Mouse (Mus musculus): ENCODE data around the gene Phf10.
"Not testable (repeated sequence)": the region's sequence is repeated elsewhere in the genome, so short reads cannot be mapped to it uniquely, and the experiment has no call there.

Gene Phf10

DNA sequence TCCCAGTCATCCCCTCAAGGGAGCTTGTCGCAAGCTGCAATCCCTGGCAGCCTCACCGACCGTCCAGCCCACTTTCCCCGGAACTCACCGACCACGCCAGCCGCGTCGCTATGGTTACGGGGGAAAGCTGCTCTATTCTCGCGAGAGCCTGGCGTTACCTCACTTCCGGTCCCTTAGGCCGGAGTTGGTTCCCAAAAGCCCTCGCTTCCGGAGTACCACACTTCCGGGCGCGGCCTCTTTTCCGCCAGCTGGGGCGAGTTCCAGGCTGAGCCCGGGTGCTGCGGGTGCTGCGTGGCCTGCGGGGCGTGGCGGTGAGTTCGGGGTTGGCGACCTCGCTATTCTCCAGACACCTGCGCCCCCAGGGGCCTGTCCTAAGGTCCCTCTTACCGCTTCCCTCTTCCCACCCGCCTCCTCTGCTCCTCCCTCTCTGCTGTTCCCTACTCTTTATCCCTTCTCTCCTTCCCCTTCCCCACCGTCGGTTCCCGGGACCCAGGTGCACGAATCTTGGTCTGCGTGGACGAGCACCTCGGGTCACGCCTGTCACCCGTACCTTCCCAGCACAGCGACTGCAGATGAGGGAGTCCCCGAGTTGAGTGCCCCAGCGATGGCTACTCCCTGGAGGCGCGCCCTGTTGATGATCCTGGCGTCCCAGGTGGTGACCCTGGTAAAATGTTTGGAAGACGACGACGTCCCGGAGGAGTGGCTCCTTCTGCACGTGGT lies 17.9 kb downstream of the Phf10 start, which contains the start of the genes Wdr27 and 1600012H06Rik:
TSS of gene Wdr27 (minus strand) at position 150 of the 720 bp plus-strand sequence.
TSS of gene 1600012H06Rik (plus strand) at position 176 of the 720 bp plus-strand sequence.
- peak; percentile 97 for DNase-seq (ENCODE audit: low spot score)

DNA sequence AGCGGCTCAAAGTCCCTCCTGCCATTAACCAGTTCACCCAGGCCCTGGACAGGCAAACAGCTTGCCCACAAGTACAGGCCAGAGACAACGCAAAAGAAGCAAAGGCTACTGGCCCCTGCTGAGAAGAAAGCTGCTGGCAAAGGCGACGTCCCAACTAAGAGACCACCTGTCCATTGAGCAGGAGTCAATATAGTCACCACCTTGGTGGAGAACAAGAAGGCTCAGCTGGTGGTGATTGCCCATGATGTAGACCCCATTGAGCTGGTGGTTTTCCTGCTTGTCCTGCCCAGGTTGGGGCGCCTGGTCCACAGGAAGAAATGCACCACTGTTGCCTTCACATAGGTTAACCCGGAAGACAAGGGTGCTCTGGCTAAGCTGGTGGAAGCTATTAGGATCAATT lies 18.9 kb downstream of the Phf10 start:
- not testable (repeated sequence) for DNase-seq (ENCODE audit: low spot score)

GRCm38 (mm10) chr17:14935841-14936605 lies 25.1 kb downstream of the Phf10 start:
- no peak for DNase-seq (ENCODE audit: low spot score)

DNA sequence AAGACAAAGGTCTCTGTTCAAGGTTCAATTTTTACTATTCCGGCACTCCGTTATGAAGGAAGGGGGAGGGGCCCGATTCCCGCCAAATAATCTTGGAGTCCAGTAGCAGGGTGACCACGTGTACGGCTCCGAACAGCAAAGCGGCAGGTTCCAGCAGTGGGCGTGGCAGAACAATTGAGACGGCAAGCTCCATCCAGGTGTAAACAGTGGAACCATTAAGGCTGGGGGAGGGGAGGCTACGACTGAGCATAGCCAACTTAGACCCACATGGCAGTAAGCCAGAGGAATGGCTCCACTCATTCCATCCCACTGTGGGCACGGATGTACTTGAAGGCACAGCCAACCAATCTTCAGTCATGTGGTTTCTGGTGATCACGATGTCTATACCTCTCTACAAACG lies 25.8 kb downstream of the Phf10 start:
- DNase-seq (ENCODE audit: low spot score): not testable (repeated sequence)

- DNase-seq (ENCODE audit: low spot score): no peak
Measured at GRCm38 (mm10) chr17:14931469-14931868, 29.6 kb downstream of the Phf10 start.

- no peak for DNase-seq (ENCODE audit: low spot score)
Measured at GRCm38 (mm10) chr17:14930697-14931096, 30.4 kb downstream of the Phf10 start.

DNA sequence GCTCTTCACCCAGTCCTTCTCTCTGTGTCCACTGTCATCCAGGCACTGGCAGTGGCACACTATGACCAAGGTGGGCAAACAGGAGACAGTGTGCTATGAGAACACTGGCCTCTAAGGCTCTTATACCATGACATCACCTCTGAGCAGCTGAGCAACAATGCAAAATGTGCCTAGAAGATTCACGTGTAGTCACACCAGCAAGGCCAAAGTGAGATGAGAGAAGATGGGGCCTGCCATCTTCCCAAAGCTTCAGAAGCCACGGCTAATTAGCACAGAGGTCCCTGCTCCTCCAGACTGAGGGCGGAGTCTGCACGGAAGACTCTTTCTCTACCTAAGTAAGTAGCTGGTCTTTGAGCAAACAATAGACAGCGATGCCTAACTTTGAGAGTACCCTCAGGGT lies 32.4 kb downstream of the Phf10 start:
- DNase-seq (ENCODE audit: low spot score): no peak

- no peak for DNase-seq (ENCODE audit: low spot score)
Measured at GRCm38 (mm10) chr17:14927644-14928218, 33.3 kb downstream of the Phf10 start.

DNA sequence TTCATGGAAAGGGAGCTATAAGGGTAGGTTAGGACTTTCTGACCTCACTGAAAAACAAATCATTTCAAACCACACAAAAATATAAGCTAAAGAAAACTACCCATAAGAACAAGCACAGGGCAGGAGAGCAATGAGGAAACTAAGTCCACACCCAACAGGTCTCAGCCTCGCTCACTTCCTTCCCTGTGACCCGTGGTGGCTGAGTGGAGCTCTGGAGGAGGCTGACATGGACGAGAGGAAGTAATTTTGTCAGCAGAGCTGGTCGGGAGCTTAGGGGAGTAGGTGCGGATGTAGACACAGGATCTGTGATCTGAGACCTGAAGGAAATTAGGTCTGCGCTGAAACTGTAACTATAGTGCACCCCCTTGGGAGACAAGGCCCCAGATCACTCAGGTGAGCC lies 39.5 kb downstream of the Phf10 start:
- DNase-seq (ENCODE audit: low spot score): no peak

GRCm38 (mm10) chr17:14917866-14918265 lies 43.2 kb downstream of the Phf10 start:
- no peak for DNase-seq (ENCODE audit: low spot score)

GRCm38 (mm10) chr17:14914401-14914800 lies 46.7 kb downstream of the Phf10 start:
- no peak for DNase-seq (ENCODE audit: low spot score)

- DNase-seq (ENCODE audit: low spot score): no peak
Measured at GRCm38 (mm10) chr17:14912981-14913380, 48.1 kb downstream of the Phf10 start.

DNA sequence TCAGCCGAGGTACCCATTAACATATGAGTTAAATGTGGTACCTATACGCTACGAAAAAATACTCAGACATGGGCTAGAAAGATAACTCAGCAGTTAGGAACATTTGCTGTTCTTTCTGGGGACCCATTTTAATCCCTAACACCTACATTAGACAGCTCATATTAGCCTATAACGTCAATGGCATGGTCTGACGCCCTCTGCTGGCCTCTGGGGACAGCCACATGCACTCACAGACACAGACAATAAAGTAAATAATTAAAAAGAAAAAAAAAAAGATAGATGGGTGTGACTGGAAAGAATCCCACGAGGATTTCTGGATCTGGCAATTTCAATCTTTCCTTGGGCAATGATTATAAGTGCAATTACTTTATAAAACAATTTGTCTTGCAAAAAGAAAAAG lies 48.7 kb downstream of the Phf10 start:
- no peak for DNase-seq (ENCODE audit: low spot score)

DNA sequence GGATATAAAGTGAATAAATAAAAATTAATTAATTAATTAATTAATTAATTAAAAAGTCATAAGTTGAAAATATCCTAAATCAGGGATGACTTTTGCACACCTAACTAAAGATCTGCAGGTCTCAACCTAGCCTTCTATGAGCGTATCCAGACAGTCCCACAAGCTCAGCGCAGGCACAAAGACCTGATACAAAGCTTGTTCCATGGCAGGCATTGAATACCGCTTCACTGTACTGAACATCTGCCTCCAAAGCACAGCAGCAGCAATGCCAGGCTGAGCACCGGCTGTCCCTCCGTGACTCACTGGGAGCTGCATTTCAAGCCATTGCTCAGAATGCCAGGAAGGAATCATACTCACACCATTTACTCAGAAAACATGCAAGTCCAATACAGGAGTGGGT lies 50.3 kb downstream of the Phf10 start:
- no peak for DNase-seq (ENCODE audit: low spot score)

DNA sequence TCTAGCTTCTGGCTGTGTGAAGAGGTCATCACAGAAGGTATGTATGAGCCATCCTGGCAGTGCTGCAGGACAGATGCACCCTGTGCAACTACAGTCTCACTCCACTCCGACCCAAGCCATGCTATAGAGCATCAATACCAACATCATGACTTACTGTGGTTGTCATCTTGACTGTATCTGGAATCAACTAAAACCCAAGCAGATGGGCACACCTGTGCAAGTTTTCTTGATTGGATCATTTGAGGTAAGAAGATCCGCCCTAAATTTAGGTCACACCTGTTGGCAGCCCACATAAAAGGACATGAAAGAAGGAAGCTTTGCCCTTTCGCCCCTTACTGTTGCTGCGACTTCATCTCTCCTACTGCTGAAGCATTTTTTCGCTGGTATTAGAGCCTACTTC lies 51.7 kb downstream of the Phf10 start:
- no peak for DNase-seq (ENCODE audit: low spot score)

GRCm38 (mm10) chr17:14907136-14907535 lies 53.9 kb downstream of the Phf10 start:
- no peak for DNase-seq (ENCODE audit: low spot score)

DNA sequence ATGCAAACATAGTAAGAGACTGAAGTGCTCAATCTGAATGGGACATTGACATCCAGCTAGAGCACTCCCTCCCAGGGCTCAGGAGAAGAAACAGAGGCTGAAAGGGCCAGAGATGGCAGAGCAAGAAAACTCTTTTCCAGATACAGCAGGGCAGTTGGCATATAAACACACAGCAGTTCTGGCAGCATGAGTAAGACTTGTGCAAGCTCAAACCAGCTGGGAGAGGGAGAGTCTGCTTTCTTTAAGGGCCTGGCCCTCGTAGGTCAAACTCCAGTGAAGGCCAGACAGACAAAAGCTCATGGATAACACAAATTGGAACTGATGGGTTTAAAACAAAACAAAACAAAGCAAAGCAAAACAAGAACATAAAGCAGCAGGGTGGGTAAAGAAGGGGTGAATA lies 54.5 kb downstream of the Phf10 start:
- peak; percentile 23 for DNase-seq (ENCODE audit: low spot score)

GRCm38 (mm10) chr17:14904637-14905265 lies 56.3 kb downstream of the Phf10 start:
- peak; percentile 31 for DNase-seq (ENCODE audit: low spot score)

- no peak for DNase-seq (ENCODE audit: low spot score)
Measured at GRCm38 (mm10) chr17:14904206-14904605, 56.9 kb downstream of the Phf10 start.

GRCm38 (mm10) chr17:14903212-14903611 lies 57.9 kb downstream of the Phf10 start:
- no peak for DNase-seq (ENCODE audit: low spot score)

DNA sequence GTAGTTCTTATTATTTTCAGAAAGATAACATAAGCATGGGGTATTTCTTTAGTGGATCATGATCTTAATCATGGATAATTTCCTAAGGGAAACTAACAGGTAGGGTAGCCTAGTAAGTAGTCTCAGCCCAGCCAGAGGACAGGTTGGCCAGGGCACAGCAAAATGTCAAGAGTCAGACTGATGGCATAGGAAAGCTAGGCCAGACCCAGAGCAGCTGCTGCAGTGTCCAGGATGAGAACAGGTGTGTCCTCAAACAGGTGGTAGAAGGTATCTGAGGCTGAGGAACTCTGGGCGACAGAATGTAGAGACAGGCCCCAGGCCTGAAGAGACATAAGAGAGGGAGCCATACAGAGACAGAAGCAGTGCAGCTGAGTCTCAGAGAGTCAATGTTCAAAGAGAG lies 62.1 kb downstream of the Phf10 start:
- no peak for DNase-seq (ENCODE audit: low spot score)

GRCm38 (mm10) chr17:14895058-14895457 lies 66.0 kb downstream of the Phf10 start:
- DNase-seq (ENCODE audit: low spot score): not testable (repeated sequence)

All from yolk sac, embryonic 10.5 days (tissue).